Mouse (Mus musculus) testis, adult 2 months (tissue): Measurements from ENCODE around the gene Col6a3. TPM values are rescaled to one million over a fixed set of nuclear protein-coding genes. Genes with fewer than 3 reads are reported as not detected.

Experiments
- H3K27ac ChIP-seq: fragments of 200-500 bp; 2 replicates; pipeline ENCODE4 v1.5.1; 2012; ENCODE audit warnings: low read depth, low read length; ENCODE audit not compliant: control insufficient read depth, insufficient read depth
- H3K27me3 ChIP-seq: fragments of 200-500 bp; 2 replicates; pipeline ENCODE4 v1.6.1; 2012; ENCODE audit warnings: mild to moderate bottlenecking, low read length, moderate library complexity; ENCODE audit not compliant: control insufficient read depth, insufficient read depth
- H3K36me3 ChIP-seq: fragments of 200-500 bp; 2 replicates; pipeline ENCODE4 v1.6.1; 2012; ENCODE audit warnings: mild to moderate bottlenecking, low read length; ENCODE audit not compliant: control insufficient read depth, insufficient read depth
- H3K4me1 ChIP-seq: fragments of 200-500 bp; 2 replicates; pipeline ENCODE4 v1.6.1; 2012; ENCODE audit warnings: low read length; ENCODE audit not compliant: control insufficient read depth, insufficient read depth
- H3K4me3 ChIP-seq: fragments of 200-500 bp; 2 replicates; pipeline ENCODE4 v1.5.1; 2012; ENCODE audit warnings: low read depth, mild to moderate bottlenecking, low read length, moderate library complexity, mixed read lengths; ENCODE audit not compliant: control insufficient read depth
- CTCF ChIP-seq: fragments of 200-500 bp; IDR thresholded peaks from 2 replicates; pipeline ENCODE4 v1.5.1; 2012; ENCODE audit warnings: low read depth, mild to moderate bottlenecking, inconsistent platforms, low read length, moderate library complexity; ENCODE audit not compliant: control insufficient read depth, insufficient read depth, insufficient replicate concordance
- POLR2A ChIP-seq: fragments of 200-500 bp; IDR thresholded peaks from 2 replicates; pipeline ENCODE4 v1.6.1; 2012; ENCODE audit warnings: low read depth, mild to moderate bottlenecking, inconsistent platforms, low read length, moderate library complexity; ENCODE audit not compliant: control insufficient read depth
- polyA plus RNA-seq: library from polyadenylated mRNA; depleted of rRNA; stranded (reverse); fragments of >200 nt; gene quantifications from 2 replicates; pipeline ENCODE4 v1.2.3, GENCODE M21; 2012

The Col6a3 gene
- polyA plus RNA-seq, 1 experiment = 5.8 TPM

DNA sequence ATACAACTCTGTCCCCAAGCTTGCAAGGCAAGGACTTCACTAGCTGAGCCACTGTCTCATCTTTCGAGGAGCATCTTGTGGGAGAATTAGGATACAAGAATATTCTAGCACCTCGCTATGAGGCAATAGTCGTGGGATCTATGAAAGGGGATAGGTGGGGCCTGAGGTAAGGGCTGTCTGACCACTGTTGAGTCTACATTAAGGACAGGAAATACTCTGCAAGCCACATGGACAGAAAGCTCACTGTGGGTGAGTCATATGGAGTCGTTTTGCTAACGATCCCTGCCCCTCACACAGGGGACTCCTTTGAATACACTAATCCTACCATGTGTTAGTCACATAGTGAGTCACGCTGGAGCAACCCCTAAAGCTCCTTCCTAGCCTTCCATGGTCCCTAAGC is 9.1 kb downstream of the Col6a3 start:
- Histone ChIP-seq H3K4me1 (no peaks in the 10 kb centered on the region), H3K27me3 (no peaks in the 10 kb centered on the region), H3K4me3 (no peak overlapping the region), H3K36me3 (no peaks in the 10 kb centered on the region), H3K27ac (no peak overlapping the region)
- TF ChIP-seq POLR2A = no peak
- no peak for TF ChIP-seq CTCF

DNA sequence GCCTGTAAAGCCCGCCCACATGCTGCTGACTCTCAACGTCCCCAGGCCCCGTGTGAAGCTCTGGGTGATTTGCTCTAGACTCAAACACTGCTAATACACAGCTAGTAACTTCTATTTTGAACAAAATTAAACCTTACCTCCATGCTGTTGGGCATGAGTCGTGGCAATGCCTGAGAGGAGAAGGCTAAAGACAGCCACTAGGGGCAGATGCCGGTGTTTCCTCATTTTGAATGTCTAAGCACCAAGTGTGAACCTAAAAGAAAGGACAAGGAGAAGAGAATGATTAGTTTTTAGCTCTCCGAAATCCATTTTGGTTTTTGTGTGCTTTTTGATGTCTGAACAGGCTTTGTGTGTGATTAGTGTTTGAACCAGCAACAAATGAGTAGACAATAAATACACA is 13.8 kb downstream of the Col6a3 start:
- no peaks in the 10 kb centered on the region for H3K4me1 ChIP-seq
- TF ChIP-seq POLR2A (no peak), CTCF (no peak)
- H3K36me3 ChIP-seq = no peaks in the 10 kb centered on the region
- H3K4me3 ChIP-seq = no peak overlapping the region
- no peaks in the 10 kb centered on the region for H3K27me3 ChIP-seq
- no peak overlapping the region for H3K27ac ChIP-seq

DNA sequence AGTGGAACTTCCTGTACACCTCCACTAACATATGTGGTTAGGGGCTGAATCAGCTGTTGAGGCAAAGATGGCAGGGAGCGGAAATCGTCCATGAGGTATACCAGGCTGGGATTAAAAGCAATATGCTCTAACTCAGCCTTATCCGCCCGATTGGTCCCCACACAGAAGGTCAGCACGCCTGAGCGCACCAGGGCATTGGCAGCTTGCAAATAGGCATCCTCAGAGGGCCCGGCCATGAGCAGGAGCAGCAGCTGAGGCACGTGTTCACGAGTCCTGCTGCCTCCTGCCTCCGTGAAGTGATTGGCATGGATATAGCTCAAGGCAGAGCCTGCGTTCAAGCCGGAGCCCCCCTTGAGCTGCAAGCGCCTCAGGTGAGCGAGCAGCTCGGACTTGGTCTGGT is 30.5 kb downstream of the Col6a3 start:
- no peak overlapping the region for H3K4me3 ChIP-seq
- TF ChIP-seq CTCF = no peak
- TF ChIP-seq POLR2A = no peak

DNA sequence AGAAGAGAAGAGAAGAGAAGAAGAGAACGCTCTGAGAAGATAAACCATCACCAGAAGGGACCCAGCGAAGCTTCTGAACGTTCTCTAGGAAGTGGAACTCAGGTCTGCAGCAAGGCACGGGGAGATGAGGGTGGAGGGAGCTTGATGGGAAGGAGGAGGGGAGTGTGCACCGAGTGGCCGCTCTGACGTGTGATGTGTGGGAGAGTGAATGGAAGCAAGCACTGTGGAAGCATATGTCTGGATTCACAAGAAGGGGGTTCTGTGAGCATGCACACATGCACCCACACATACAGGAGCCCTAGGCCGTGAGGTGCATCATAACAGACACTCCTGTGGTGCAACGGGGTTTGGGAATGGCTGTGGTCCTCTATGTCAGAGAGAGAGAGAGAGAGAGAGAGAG is 34.8 kb downstream of the Col6a3 start:
- TF ChIP-seq CTCF (no peak), POLR2A (no peak)
- no peak overlapping the region for H3K4me3 ChIP-seq
- H3K27me3 ChIP-seq = no peaks in the 10 kb centered on the region
- no peaks in the 10 kb centered on the region for H3K36me3 ChIP-seq
- no peaks in the 10 kb centered on the region for H3K4me1 ChIP-seq
- H3K27ac ChIP-seq = no peak overlapping the region

More for the DNA sequence above, 30.5 kb downstream of the Col6a3 start:
- H3K4me1 ChIP-seq = no peaks in the 10 kb centered on the region
- no peak overlapping the region for H3K27ac ChIP-seq
- no peaks in the 10 kb centered on the region for H3K36me3 ChIP-seq
- H3K27me3 ChIP-seq = no peaks in the 10 kb centered on the region

DNA sequence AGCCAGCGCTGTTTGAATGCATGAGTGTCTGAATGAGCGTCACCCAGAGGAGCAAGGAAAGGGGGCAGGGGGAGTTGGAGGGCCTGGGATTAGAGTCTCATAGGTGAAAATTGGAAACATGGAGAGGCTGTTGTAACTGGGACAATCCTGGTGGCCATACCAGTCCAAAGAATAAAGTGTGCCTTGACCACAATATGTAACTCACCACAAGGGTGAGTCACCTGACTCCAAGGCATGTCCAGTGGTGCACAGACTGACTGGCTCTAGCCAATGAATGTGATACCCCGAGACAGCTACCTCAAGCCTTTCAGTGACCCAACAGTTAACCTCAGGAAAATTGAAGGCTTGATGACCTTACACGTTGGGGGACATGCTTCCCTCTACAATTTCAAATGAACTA is 40.7 kb downstream of the Col6a3 start:
- no peak overlapping the region for H3K27ac ChIP-seq
- H3K36me3 ChIP-seq = no peaks in the 10 kb centered on the region
- H3K4me1 ChIP-seq = no peaks in the 10 kb centered on the region
- TF ChIP-seq POLR2A = no peak
- TF ChIP-seq CTCF = no peak
- no peaks in the 10 kb centered on the region for H3K27me3 ChIP-seq
- H3K4me3 ChIP-seq = no peak overlapping the region

DNA sequence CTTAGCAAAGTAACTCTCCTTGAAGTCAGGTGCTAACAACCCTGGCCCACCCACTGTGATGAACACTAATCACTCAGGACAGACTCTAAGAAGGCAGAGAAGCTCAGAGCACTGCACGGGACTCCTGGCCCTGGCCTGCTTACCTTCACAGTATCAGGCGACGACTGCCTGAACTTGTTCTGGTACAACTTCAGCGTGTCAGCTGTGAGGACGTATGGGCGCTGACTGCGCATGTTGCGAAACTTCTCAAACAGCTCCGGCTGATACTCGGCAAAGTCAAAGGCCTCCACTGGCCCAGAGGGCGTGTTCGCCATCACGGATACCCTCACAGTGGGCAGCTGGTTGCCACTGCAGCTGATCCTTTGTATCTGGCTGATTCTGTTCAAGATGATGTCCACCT is 42.7 kb downstream of the Col6a3 start:
- H3K27me3 ChIP-seq = no peaks in the 10 kb centered on the region
- H3K36me3 ChIP-seq = no peaks in the 10 kb centered on the region
- H3K4me3 ChIP-seq = no peak overlapping the region
- no peak for TF ChIP-seq POLR2A
- TF ChIP-seq CTCF = no peak
- H3K27ac ChIP-seq = no peak overlapping the region
- H3K4me1 ChIP-seq = no peaks in the 10 kb centered on the region

DNA sequence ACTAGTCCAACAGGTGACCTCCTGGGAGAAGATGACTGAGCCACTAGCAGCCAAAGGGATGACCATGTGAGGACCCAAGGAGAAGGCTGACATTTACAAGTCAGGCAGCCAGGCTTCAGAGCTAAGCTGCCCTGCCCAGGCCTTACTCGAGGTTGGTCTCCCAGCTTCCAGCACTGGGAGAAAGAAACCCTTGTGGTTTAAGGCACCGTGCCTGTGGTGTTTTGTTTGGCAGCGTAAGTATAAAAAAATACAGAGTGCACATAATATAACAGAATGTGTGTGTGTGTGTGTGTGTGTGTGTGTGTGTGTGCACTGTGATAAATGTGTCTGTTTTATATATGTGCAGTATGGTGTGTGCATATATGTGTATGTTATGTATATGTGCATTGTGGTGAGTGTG is 43.3 kb downstream of the Col6a3 start:
- no peak overlapping the region for H3K27ac ChIP-seq
- H3K4me1 ChIP-seq = no peaks in the 10 kb centered on the region
- no peak overlapping the region for H3K4me3 ChIP-seq
- TF ChIP-seq POLR2A (no peak), CTCF (no peak)
- H3K36me3 ChIP-seq = no peaks in the 10 kb centered on the region
- H3K27me3 ChIP-seq = no peaks in the 10 kb centered on the region

DNA sequence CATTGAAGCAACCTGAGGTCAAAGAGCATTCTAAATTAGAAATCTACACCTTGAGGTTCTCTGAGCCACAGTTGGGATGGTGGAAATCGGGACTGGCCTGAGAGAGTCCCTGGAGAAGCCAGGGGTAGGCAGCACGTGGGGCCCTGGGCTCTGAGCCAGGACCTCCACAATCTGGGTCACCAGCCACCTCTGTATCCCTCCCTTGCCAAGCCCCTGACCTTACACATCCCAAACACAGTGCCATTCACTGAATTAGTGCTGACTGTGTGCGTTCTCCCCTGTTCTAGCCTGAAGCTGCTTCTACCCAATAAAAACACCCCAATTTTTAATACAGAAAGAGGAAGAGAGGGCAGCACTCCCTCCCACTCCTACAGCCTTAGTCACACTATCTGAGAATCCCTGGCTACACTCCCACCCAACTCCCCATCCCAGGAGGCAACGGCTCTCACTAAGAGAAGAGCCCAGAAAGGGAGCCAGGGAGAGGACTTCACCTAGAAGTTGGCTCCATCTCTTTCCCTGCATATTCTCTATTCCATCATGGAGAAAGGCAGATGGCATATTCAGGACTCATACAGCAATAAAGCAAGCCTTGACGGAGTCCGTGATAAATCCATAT is 46.4 kb downstream of the Col6a3 start:
- Histone ChIP-seq H3K4me1 (no peaks in the 10 kb centered on the region), H3K4me3 (no peak overlapping the region), H3K36me3 (no peaks in the 10 kb centered on the region), H3K27ac (no peak overlapping the region), H3K27me3 (no peaks in the 10 kb centered on the region)
- TF ChIP-seq POLR2A (no peak), CTCF (no peak)
